Mouse (Mus musculus): ENCODE data around the gene Fbxo17. TPM values are rescaled to one million over a fixed set of nuclear protein-coding genes. Genes with fewer than 3 reads are reported as not detected.
A peak's percentile ranks its signal among the peaks of the same experiment; 100 is the strongest.
"Not testable (repeated sequence)": the region's sequence is repeated elsewhere in the genome, so short reads cannot be mapped to it uniquely, and the experiment has no call there.

The Fbxo17 gene
- polyA plus RNA-seq (2016; fragmentation: Nextera tagmentation; extraction: Ambion mirVana) = 13.4 and 13.6 TPM in 2 replicates

DNA sequence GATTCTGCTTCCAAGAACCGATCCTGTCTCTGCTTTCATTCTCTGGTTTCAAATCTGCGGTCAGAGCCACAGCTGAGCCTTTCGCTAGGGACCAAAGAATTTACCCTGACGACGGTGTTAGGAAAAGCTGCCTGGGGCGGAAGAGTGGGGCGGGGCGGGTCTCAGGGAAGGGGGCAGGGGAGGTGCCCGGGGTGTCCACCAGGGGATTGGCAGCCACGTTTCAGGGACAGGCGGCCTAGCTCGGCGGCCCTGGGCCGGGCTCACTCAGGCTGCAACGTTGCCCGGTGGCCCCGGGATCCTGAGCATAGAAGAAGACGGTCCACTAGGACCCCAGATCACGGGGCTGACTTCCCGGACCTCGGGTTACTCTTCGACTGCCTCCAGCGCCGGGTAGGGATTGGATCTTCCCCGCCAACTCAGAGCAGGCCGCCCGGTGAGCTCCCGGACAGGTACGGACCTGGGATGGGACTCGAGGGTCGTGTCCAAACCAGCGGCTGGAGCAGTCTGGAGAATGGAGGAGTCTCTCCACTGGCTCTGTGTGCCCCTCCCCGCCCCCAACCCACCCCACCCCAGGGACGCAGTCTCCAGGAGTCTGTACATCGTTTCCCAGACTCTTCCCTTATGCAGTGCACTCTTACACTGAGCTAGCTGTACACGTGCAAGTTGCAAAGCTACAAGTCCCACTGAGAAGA, at the start of gene Fbxo17:
Gene Fbxo17 (plus strand): TSS at position 215 of the 692 bp plus-strand sequence.
- Histone ChIP-seq H3K27ac (peak within 1 kb of the TSS; percentile 92), H3K27me3 (ENCODE audit: insufficient read depth, poor library complexity, severe bottlenecking) (no peaks in the 10 kb centered on the region), H3K36me3 (no peaks in the 10 kb centered on the region), H3K4me1 (peaks cover 31% of the 10 kb centered on the region), H3K9me3 (no peaks in the 10 kb centered on the region), H3K4me3 (peak within 1 kb of the TSS; percentile 70)
- WGBS = 2% methylated on average over 35 of the region's 36 CpGs
- peak; percentile 89 for DNase-seq (ENCODE audit: low spot score)

DNA sequence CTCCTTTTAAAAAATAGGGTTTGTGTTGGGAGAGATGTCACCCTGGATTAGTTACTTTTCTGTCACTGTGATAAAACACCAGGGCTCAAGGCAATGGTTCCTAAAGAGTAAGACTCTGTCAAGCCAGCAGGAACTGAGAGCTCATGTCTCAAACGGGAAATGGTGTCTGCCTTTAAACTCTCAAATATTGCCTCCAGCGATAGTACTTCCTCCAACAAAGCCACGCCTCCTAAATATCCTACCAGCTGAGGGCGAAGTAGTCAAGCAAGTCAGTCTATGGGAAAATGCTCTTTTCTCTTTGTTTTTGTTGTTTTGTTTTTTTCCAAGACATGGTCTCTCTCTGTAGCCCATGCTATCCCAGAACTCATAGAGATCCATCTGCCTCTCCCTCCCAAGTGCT, 45.4 kb upstream of the Fbxo17 start:
- Histone ChIP-seq H3K4me3 (no peak overlapping the region), H3K36me3 (no peaks in the 10 kb centered on the region), H3K9me3 (no peaks in the 10 kb centered on the region), H3K4me1 (0 out of 2 replicates have a peak, but pooled peaks cover 2% of the 10 kb centered on the region), H3K27ac (no peak overlapping the region), H3K27me3 (ENCODE audit: insufficient read depth, poor library complexity, severe bottlenecking) (no peaks in the 10 kb centered on the region)
- no peak for DNase-seq (ENCODE audit: low spot score)
- 70% methylated on average over 4 of the region's 4 CpGs for WGBS

- no peak overlapping the region for H3K4me3 ChIP-seq
- WGBS = 88% methylated on average over 5 of the region's 5 CpGs
- H3K9me3 ChIP-seq = no peaks in the 10 kb centered on the region
Measured at GRCm38 (mm10) chr7:28672276-28672675, 44.3 kb upstream of the Fbxo17 start.

GRCm38 (mm10) chr7:28672786-28673185, 43.8 kb upstream of the Fbxo17 start:
- H3K27ac ChIP-seq; H3K27me3 ChIP-seq (ENCODE audit: insufficient read depth, poor library complexity, severe bottlenecking); H3K4me3 ChIP-seq; H3K4me1 ChIP-seq; H3K9me3 ChIP-seq; H3K36me3 ChIP-seq; DNase-seq (ENCODE audit: low spot score): not testable (repeated sequence)
- 52% methylated on average over 5 of the region's 5 CpGs for WGBS

More at GRCm38 (mm10) chr7:28672276-28672675, 44.3 kb upstream of the Fbxo17 start:
- Histone ChIP-seq H3K36me3 (no peaks in the 10 kb centered on the region), H3K27me3 (ENCODE audit: insufficient read depth, poor library complexity, severe bottlenecking) (no peaks in the 10 kb centered on the region), H3K4me1 (no peaks in the 10 kb centered on the region), H3K27ac (no peak overlapping the region)
- DNase-seq (ENCODE audit: low spot score) = no peak

DNA sequence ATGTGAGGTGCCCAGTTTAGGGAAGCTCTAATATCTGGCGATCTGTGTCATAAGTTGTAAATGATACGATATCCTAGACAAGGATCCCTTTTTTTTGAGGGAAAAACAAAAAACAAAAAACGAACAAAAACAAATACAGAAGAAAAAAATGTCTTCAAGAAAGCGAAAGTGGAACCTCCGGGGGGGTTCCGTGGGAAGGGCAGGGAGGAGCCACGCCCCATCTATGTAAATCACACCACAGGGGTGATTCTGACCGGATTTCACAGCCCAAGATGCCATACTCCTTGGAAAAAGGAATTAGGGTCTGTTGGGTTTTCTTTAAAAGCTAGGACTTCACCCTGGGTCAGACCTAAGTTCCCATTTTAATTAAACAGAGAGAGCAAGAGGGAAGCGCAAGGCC, 41.6 kb upstream of the Fbxo17 start:
- DNase-seq (ENCODE audit: low spot score) = no peak
- Histone ChIP-seq H3K9me3 (no peaks in the 10 kb centered on the region), H3K36me3 (no peaks in the 10 kb centered on the region), H3K4me1 (peaks cover 8% of the 10 kb centered on the region; the same call in 1 of the 2 replicates), H3K27ac (no peak overlapping the region), H3K27me3 (ENCODE audit: insufficient read depth, poor library complexity, severe bottlenecking) (no peaks in the 10 kb centered on the region), H3K4me3 (no peak overlapping the region)
- WGBS = 68% methylated on average over 9 of the region's 9 CpGs

DNA sequence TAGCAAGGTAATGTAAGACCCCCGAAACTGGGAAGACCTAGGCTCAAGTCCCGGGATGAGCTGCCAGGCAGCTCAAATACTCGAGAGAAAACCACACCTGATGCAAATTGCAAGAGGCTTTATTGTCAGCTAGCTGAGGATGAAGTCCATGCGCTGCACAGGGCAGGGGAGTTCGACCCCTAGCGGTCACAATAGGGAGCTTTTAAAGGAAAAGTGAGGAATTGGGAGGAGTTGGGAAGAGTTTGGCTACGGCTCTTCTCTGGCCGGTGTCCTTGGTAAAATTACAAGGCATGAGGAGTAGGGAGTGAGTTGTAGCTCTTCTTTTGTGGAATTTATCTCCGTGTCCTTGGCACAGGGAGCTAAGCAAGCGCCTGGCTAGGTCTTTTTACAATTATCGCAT, 40.9 kb upstream of the Fbxo17 start:
- no peaks in the 10 kb centered on the region for H3K27me3 ChIP-seq (ENCODE audit: insufficient read depth, poor library complexity, severe bottlenecking)
- H3K36me3 ChIP-seq = no peaks in the 10 kb centered on the region
- H3K4me1 ChIP-seq = peaks cover 8% of the 10 kb centered on the region; the same call in 1 of the 2 replicates
- H3K9me3 ChIP-seq = no peaks in the 10 kb centered on the region
- H3K27ac ChIP-seq = no peak overlapping the region
- 41% methylated on average over 11 of the region's 11 CpGs for WGBS
- DNase-seq (ENCODE audit: low spot score) = no peak
- H3K4me3 ChIP-seq = no peak overlapping the region

GRCm38 (mm10) chr7:28676811-28677541, 39.6 kb upstream of the Fbxo17 start:
- Histone ChIP-seq H3K27ac (no peak overlapping the region), H3K4me3 (no peak overlapping the region), H3K27me3 (ENCODE audit: insufficient read depth, poor library complexity, severe bottlenecking) (no peaks in the 10 kb centered on the region), H3K36me3 (no peaks in the 10 kb centered on the region), H3K4me1 (peaks cover 8% of the 10 kb centered on the region; the same call in 1 of the 2 replicates), H3K9me3 (no peaks in the 10 kb centered on the region)
- DNase-seq (ENCODE audit: low spot score) = no peak
- WGBS = 79% methylated on average over 13 of the region's 13 CpGs

- no peak overlapping the region for H3K27ac ChIP-seq
- WGBS = 87% methylated on average over 8 of the region's 8 CpGs
Measured at GRCm38 (mm10) chr7:28677624-28678023, 39.0 kb upstream of the Fbxo17 start.

DNA sequence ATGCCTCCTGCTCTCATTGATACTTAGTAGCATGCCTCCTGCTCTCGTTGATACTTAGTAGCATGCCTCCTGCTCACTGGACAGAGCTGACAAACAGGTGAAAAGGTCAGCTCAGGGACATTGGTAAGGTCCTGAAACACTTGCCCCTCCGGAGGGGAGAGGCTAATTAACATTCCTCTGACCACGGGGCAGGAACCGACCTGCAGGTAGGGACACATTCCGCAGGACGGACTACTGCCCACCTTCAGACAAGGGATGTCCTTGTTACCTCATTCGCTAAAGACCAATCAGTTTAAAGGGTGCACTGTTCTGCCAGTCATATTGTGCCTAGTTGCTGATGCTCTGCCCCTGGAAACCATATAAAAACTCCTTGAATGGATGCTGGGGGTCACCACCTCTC, 25.5 kb upstream of the Fbxo17 start:
- H3K9me3 ChIP-seq = no peaks in the 10 kb centered on the region
- DNase-seq (ENCODE audit: low spot score) = no peak
- H3K4me1 ChIP-seq = peaks cover 15% of the 10 kb centered on the region
- H3K36me3 ChIP-seq = no peaks in the 10 kb centered on the region
- no peak overlapping the region for H3K27ac ChIP-seq
- no peak overlapping the region for H3K4me3 ChIP-seq
- WGBS = 63% methylated on average over 7 of the region's 7 CpGs
- H3K27me3 ChIP-seq (ENCODE audit: insufficient read depth, poor library complexity, severe bottlenecking) = peaks cover 32% of the 10 kb centered on the region

More at GRCm38 (mm10) chr7:28677624-28678023, 39.0 kb upstream of the Fbxo17 start:
- H3K9me3 ChIP-seq = no peaks in the 10 kb centered on the region
- H3K4me1 ChIP-seq = peaks cover 8% of the 10 kb centered on the region; the same call in 1 of the 2 replicates
- DNase-seq (ENCODE audit: low spot score) = no peak
- no peaks in the 10 kb centered on the region for H3K36me3 ChIP-seq
- no peaks in the 10 kb centered on the region for H3K27me3 ChIP-seq (ENCODE audit: insufficient read depth, poor library complexity, severe bottlenecking)
- H3K4me3 ChIP-seq = no peak overlapping the region

GRCm38 (mm10) chr7:28692545-28693320, 23.9 kb upstream of the Fbxo17 start, which contains the start of gene Fbxo27:
Gene Fbxo27 (plus strand): TSS chr7:28692849.
- Histone ChIP-seq H3K36me3 (0 out of 2 replicates have a peak, but pooled peaks cover 4% of the 10 kb centered on the region), H3K9me3 (no peaks in the 10 kb centered on the region), H3K4me1 (peaks cover 15% of the 10 kb centered on the region), H3K27ac (peak within 1 kb of the TSS; percentile 80), H3K27me3 (ENCODE audit: insufficient read depth, poor library complexity, severe bottlenecking) (peaks cover 32% of the 10 kb centered on the region), H3K4me3 (peak within 1 kb of the TSS; percentile 68)
- DNase-seq (ENCODE audit: low spot score) = peak; percentile 77
- WGBS = 33% methylated on average over 30 of the region's 30 CpGs

DNA sequence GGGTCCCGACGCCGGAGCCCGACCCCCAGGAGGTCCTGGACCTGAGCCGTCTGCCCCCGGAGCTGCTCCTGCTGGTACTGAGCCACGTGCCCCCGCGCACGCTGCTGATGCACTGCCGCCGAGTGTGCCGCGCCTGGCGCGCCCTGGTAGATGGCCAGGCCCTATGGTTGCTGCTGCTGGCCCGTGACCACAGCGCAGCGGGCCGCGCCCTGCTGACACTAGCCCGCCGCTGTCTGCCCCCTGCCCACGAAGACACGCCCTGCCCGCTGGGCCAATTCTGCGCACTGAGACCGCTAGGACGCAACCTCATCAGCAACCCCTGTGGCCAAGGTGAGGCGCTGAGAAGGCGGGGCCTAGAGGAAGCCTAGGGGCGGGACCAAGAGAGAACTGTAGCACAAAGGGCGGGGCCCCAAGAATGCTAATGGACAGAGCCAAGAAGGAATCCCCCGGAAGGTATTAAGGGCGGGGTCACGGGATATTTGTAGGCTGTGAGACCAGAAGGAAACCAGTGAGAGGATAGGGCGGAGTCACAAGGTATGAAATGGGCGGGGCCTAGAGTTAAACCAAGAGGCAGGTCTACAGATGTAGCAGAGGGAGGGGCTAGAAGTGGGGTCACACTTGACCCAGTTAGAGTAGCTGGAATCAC, 23.2 kb upstream of the Fbxo17 start:
- H3K9me3 ChIP-seq = no peaks in the 10 kb centered on the region
- peaks cover 15% of the 10 kb centered on the region for H3K4me1 ChIP-seq
- peak overlapping the region; percentile 80 for H3K27ac ChIP-seq
- peak; percentile 91 for DNase-seq (ENCODE audit: low spot score)
- H3K27me3 ChIP-seq (ENCODE audit: insufficient read depth, poor library complexity, severe bottlenecking) = peaks cover 32% of the 10 kb centered on the region
- WGBS = 4% methylated on average over 38 of the region's 38 CpGs
- H3K4me3 ChIP-seq = peak overlapping the region; percentile 68
- 0 out of 2 replicates have a peak, but pooled peaks cover 4% of the 10 kb centered on the region for H3K36me3 ChIP-seq

DNA sequence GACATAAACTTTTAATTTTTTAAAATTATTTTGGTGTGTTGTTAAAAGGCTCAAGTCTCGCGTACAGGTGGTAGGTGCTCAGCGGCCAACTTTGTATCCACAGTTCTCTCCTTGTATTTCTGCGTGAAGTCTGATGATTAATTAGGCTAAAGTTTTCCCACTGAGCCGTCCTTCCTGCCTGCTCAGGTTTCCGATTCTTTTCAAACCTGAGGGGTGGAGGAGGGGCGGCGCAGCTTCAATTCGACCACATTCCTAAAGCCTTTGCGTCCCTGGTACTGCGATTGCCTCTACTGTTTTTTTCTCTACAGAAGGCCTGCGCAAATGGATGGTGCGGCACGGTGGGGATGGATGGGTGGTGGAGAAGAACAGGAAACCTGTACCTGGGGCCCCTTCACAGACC, 22.2 kb upstream of the Fbxo17 start:
- peaks cover 32% of the 10 kb centered on the region for H3K27me3 ChIP-seq (ENCODE audit: insufficient read depth, poor library complexity, severe bottlenecking)
- H3K27ac ChIP-seq = no peak overlapping the region; the same call in 1 of the 2 replicates
- WGBS = 8% methylated on average over 14 of the region's 14 CpGs
- H3K4me1 ChIP-seq = peaks cover 15% of the 10 kb centered on the region
- H3K36me3 ChIP-seq = peaks cover 7% of the 10 kb centered on the region; the same call in 1 of the 2 replicates
- H3K9me3 ChIP-seq = no peaks in the 10 kb centered on the region
- H3K4me3 ChIP-seq = peak overlapping the region; percentile 20; the same call in 1 of the 2 replicates
- DNase-seq (ENCODE audit: low spot score) = no peak
